Mouse (Mus musculus): ENCODE measurements around the gene Prmt3. TPM values are rescaled to one million over a fixed set of nuclear protein-coding genes. Genes with fewer than 3 reads are reported as not detected.
A peak's percentile ranks its signal among the peaks of the same experiment; 100 is the strongest.

Prmt3 gene
- polyA plus RNA-seq, 1 experiment from 2014 or later = 63.8 TPM

- Histone ChIP-seq H3K4me2 (ENCODE audit: low read depth, low read length) (no peak overlapping the region), H3K27ac (replicated peaks; ENCODE audit: low read depth, low read length) (no peak overlapping the region), H3K4me3 (ENCODE audit: low read depth, low read length) (no peak overlapping the region), H3K36me3 (replicated peaks; ENCODE audit: control insufficient read depth, insufficient read depth, low read depth, low read length) (no peaks in the 10 kb centered on the region), H3K9ac (replicated peaks; ENCODE audit: low read length) (no peak overlapping the region), H3K27me3 (ENCODE audit: control insufficient read depth, insufficient read depth, low read length) (no peaks in the 10 kb centered on the region), H3K9me3 (replicated peaks; ENCODE audit: control insufficient read depth, low read length) (no peaks in the 10 kb centered on the region), H3K4me1 (ENCODE audit: control insufficient read depth, insufficient read depth, low read length) (no peaks in the 10 kb centered on the region)
- WGBS = 85% methylated on average over 2 of the region's 2 CpGs
- ATAC-seq (replicated peaks; ENCODE audit: insufficient number of reproducible peaks, low FRiP score, low TSS enrichment, low read depth) (no peak), DNase-seq (ENCODE audit: low spot score) (no peak)
Measured at GRCm38 (mm10) chr7:49822028-49822427, 43.9 kb downstream of the Prmt3 start.

GRCm38 (mm10) chr7:49823595-49823994, 45.4 kb downstream of the Prmt3 start:
- 87% methylated on average over 4 of the region's 4 CpGs for WGBS
- no peaks in the 10 kb centered on the region for H3K9me3 ChIP-seq (replicated peaks; ENCODE audit: control insufficient read depth, low read length)
- DNase-seq (ENCODE audit: low spot score) = no peak
- H3K36me3 ChIP-seq (replicated peaks; ENCODE audit: control insufficient read depth, insufficient read depth, low read depth, low read length) = no peaks in the 10 kb centered on the region
- H3K4me3 ChIP-seq (ENCODE audit: low read depth, low read length) = no peak overlapping the region
- no peak overlapping the region for H3K4me2 ChIP-seq (ENCODE audit: low read depth, low read length)
- H3K4me1 ChIP-seq (ENCODE audit: control insufficient read depth, insufficient read depth, low read length) = no peaks in the 10 kb centered on the region
- no peak for ATAC-seq (replicated peaks; ENCODE audit: insufficient number of reproducible peaks, low FRiP score, low TSS enrichment, low read depth)
- H3K27ac ChIP-seq (replicated peaks; ENCODE audit: low read depth, low read length) = no peak overlapping the region
- no peak overlapping the region for H3K9ac ChIP-seq (replicated peaks; ENCODE audit: low read length)
- H3K27me3 ChIP-seq (ENCODE audit: control insufficient read depth, insufficient read depth, low read length) = no peaks in the 10 kb centered on the region

GRCm38 (mm10) chr7:49824043-49824442, 45.9 kb downstream of the Prmt3 start:
- Histone ChIP-seq H3K36me3 (replicated peaks; ENCODE audit: control insufficient read depth, insufficient read depth, low read depth, low read length) (no peaks in the 10 kb centered on the region), H3K27ac (replicated peaks; ENCODE audit: low read depth, low read length) (no peak overlapping the region), H3K9ac (replicated peaks; ENCODE audit: low read length) (no peak overlapping the region), H3K4me2 (ENCODE audit: low read depth, low read length) (no peak overlapping the region), H3K4me3 (ENCODE audit: low read depth, low read length) (no peak overlapping the region), H3K9me3 (replicated peaks; ENCODE audit: control insufficient read depth, low read length) (no peaks in the 10 kb centered on the region), H3K4me1 (ENCODE audit: control insufficient read depth, insufficient read depth, low read length) (no peaks in the 10 kb centered on the region), H3K27me3 (ENCODE audit: control insufficient read depth, insufficient read depth, low read length) (no peaks in the 10 kb centered on the region)
- WGBS = 92% methylated on average over 6 of the region's 6 CpGs
- no peak for DNase-seq (ENCODE audit: low spot score)
- ATAC-seq (replicated peaks; ENCODE audit: insufficient number of reproducible peaks, low FRiP score, low TSS enrichment, low read depth) = no peak

DNA sequence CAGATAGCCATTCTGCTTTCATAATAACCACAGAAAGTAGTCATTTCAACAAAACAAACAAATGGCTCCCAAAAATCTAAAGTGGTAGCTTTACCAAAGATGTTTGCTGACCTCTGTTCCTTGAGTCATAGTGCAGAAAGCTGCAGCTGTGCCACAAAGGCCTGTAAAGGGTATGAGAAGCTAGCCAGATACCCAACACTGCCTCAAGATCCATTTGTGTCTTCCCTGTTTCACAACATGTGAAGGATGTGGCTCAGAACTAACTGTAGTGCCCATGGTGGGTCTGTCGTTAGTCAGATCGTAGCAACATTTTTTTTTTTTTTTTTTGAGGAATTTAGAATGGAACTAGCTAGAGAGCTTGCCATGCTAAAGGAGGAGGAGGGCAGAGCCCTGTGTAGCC, 46.4 kb downstream of the Prmt3 start:
- no peak overlapping the region for H3K4me3 ChIP-seq (ENCODE audit: low read depth, low read length)
- no peaks in the 10 kb centered on the region for H3K9me3 ChIP-seq (replicated peaks; ENCODE audit: control insufficient read depth, low read length)
- no peaks in the 10 kb centered on the region for H3K4me1 ChIP-seq (ENCODE audit: control insufficient read depth, insufficient read depth, low read length)
- no peaks in the 10 kb centered on the region for H3K36me3 ChIP-seq (replicated peaks; ENCODE audit: control insufficient read depth, insufficient read depth, low read depth, low read length)
- no peak overlapping the region for H3K9ac ChIP-seq (replicated peaks; ENCODE audit: low read length)
- H3K4me2 ChIP-seq (ENCODE audit: low read depth, low read length) = no peak overlapping the region
- no peak for ATAC-seq (replicated peaks; ENCODE audit: insufficient number of reproducible peaks, low FRiP score, low TSS enrichment, low read depth)
- WGBS = 90% methylated on average over 2 of the region's 2 CpGs
- H3K27me3 ChIP-seq (ENCODE audit: control insufficient read depth, insufficient read depth, low read length) = no peaks in the 10 kb centered on the region
- no peak for DNase-seq (ENCODE audit: low spot score)
- H3K27ac ChIP-seq (replicated peaks; ENCODE audit: low read depth, low read length) = no peak overlapping the region

DNA sequence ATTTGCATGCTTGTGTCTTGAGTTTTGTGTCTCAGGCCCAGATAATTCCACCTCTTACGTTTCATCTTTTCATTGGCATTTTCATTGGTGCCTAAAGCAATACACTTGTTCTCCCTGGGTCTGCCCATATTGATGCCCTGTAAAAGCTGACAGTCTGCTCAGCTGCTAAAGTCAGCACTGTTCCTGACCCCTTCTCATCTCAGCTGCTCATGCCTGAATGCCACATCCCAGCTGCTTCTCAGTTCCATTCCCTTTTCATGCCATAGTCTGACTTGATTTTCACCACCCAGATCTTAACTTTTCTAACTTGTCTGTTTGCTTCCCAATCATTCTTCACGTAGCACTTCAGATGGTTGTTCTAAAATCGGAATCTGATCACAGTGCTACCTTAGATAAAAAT, 47.3 kb downstream of the Prmt3 start:
- H3K4me1 ChIP-seq (ENCODE audit: control insufficient read depth, insufficient read depth, low read length) = no peaks in the 10 kb centered on the region
- H3K27me3 ChIP-seq (ENCODE audit: control insufficient read depth, insufficient read depth, low read length) = no peaks in the 10 kb centered on the region
- no peaks in the 10 kb centered on the region for H3K36me3 ChIP-seq (replicated peaks; ENCODE audit: control insufficient read depth, insufficient read depth, low read depth, low read length)
- no peaks in the 10 kb centered on the region for H3K9me3 ChIP-seq (replicated peaks; ENCODE audit: control insufficient read depth, low read length)
- no peak overlapping the region for H3K27ac ChIP-seq (replicated peaks; ENCODE audit: low read depth, low read length)
- no peak overlapping the region for H3K4me2 ChIP-seq (ENCODE audit: low read depth, low read length)
- DNase-seq (ENCODE audit: low spot score) (no peak), ATAC-seq (replicated peaks; ENCODE audit: insufficient number of reproducible peaks, low FRiP score, low TSS enrichment, low read depth) (no peak)
- H3K4me3 ChIP-seq (ENCODE audit: low read depth, low read length) = no peak overlapping the region
- 90% methylated on average over 3 of the region's 3 CpGs for WGBS
- H3K9ac ChIP-seq (replicated peaks; ENCODE audit: low read length) = no peak overlapping the region

- no peak overlapping the region for H3K4me2 ChIP-seq (ENCODE audit: low read depth, low read length)
- no peak overlapping the region for H3K27ac ChIP-seq (replicated peaks; ENCODE audit: low read depth, low read length)
- no peak for DNase-seq (ENCODE audit: low spot score)
- H3K9ac ChIP-seq (replicated peaks; ENCODE audit: low read length) = no peak overlapping the region
- no peaks in the 10 kb centered on the region for H3K9me3 ChIP-seq (replicated peaks; ENCODE audit: control insufficient read depth, low read length)
- H3K27me3 ChIP-seq (ENCODE audit: control insufficient read depth, insufficient read depth, low read length) = no peaks in the 10 kb centered on the region
- no peak for ATAC-seq (replicated peaks; ENCODE audit: insufficient number of reproducible peaks, low FRiP score, low TSS enrichment, low read depth)
- H3K4me3 ChIP-seq (ENCODE audit: low read depth, low read length) = no peak overlapping the region
- WGBS = 96% methylated on average over 1 of the region's 1 CpGs
- H3K4me1 ChIP-seq (ENCODE audit: control insufficient read depth, insufficient read depth, low read length) = no peaks in the 10 kb centered on the region
- H3K36me3 ChIP-seq (replicated peaks; ENCODE audit: control insufficient read depth, insufficient read depth, low read depth, low read length) = no peaks in the 10 kb centered on the region; the same call in none of the 2 replicates
Measured at GRCm38 (mm10) chr7:49827920-49828319, 49.8 kb downstream of the Prmt3 start.

- DNase-seq (ENCODE audit: low spot score) = peak; percentile 31
- Histone ChIP-seq H3K4me2 (ENCODE audit: low read depth, low read length) (no peak overlapping the region), H3K4me3 (ENCODE audit: low read depth, low read length) (no peak overlapping the region), H3K36me3 (replicated peaks; ENCODE audit: control insufficient read depth, insufficient read depth, low read depth, low read length) (no peaks in the 10 kb centered on the region; the same call in 1 of the 2 replicates), H3K4me1 (ENCODE audit: control insufficient read depth, insufficient read depth, low read length) (no peaks in the 10 kb centered on the region), H3K27ac (replicated peaks; ENCODE audit: low read depth, low read length) (no peak overlapping the region), H3K27me3 (ENCODE audit: control insufficient read depth, insufficient read depth, low read length) (no peaks in the 10 kb centered on the region), H3K9ac (replicated peaks; ENCODE audit: low read length) (no peak overlapping the region), H3K9me3 (replicated peaks; ENCODE audit: control insufficient read depth, low read length) (no peaks in the 10 kb centered on the region)
- 55% methylated on average over 11 of the region's 11 CpGs for WGBS
- ATAC-seq (replicated peaks; ENCODE audit: insufficient number of reproducible peaks, low FRiP score, low TSS enrichment, low read depth) = peak; percentile 82
Measured at GRCm38 (mm10) chr7:49842366-49843282, 64.5 kb downstream of the Prmt3 start.

DNA sequence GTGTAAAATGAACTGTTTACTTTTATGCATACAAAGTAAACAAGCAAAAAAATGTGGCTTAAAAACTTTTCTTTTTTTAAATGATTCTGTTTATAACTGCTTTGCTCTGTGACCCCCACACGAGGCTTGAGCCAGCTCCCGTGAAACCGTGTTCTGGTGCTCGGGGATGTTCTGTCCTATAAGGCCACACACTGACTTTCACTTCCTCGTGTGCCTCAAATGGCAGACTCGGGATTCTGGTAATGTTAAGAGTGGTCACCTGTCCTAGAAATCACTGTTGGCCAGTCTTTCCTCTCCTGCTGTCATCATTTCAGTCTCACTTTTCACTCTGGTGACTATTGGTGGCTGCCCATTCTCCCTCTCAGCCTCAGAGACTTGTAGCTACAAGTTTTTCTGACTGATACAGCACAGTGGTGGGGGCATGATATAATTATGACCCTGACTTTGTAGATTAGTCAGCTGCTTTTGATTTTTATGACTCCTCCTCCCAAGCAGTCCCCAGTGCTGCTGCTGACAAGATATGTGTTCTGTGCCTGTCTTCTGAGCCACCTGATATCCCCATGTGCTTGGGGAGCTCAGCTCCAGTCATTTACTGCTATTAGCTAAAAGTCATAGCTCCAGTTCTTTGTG, 65.3 kb downstream of the Prmt3 start:
- H3K27me3 ChIP-seq (ENCODE audit: control insufficient read depth, insufficient read depth, low read length) = no peaks in the 10 kb centered on the region
- 74% methylated on average over 6 of the region's 6 CpGs for WGBS
- DNase-seq (ENCODE audit: low spot score) = no peak
- H3K9me3 ChIP-seq (replicated peaks; ENCODE audit: control insufficient read depth, low read length) = no peaks in the 10 kb centered on the region
- no peak overlapping the region for H3K27ac ChIP-seq (replicated peaks; ENCODE audit: low read depth, low read length)
- H3K36me3 ChIP-seq (replicated peaks; ENCODE audit: control insufficient read depth, insufficient read depth, low read depth, low read length) = no peaks in the 10 kb centered on the region; the same call in 1 of the 2 replicates
- no peak overlapping the region for H3K9ac ChIP-seq (replicated peaks; ENCODE audit: low read length)
- no peak overlapping the region for H3K4me2 ChIP-seq (ENCODE audit: low read depth, low read length)
- H3K4me1 ChIP-seq (ENCODE audit: control insufficient read depth, insufficient read depth, low read length) = no peaks in the 10 kb centered on the region
- ATAC-seq (replicated peaks; ENCODE audit: insufficient number of reproducible peaks, low FRiP score, low TSS enrichment, low read depth) = 0 out of 2 replicates have a peak, but pooled peaks have one; percentile 24
- H3K4me3 ChIP-seq (ENCODE audit: low read depth, low read length) = no peak overlapping the region
